Mouse (Mus musculus) neural tube, embryonic 11.5 days (tissue): ENCODE measurements around the gene Trub1. TPM values are rescaled to one million over a fixed set of nuclear protein-coding genes. Genes with fewer than 3 reads are reported as not detected.

Experiments used
- ATAC-seq: fragments of 200-750 bp; cut with Nextera tagmentation; 2 replicates; pipeline ENCODE4 v1.8.0; 2017; ENCODE audit warnings: moderate number of reproducible peaks, mild to moderate bottlenecking, moderate TSS enrichment, moderate library complexity; ENCODE audit not compliant: insufficient read depth, low FRiP score, low TSS enrichment
- DNase-seq: peaks from one replicate; pipeline ENCODE4 v3.0.0-alpha.2; 2015; ENCODE audit warnings: low spot score
- H3K27ac ChIP-seq: fragments of 300-500 bp; sonication (generic); 2 replicates; pipeline ENCODE4 v1.5.1; 2014; ENCODE audit warnings: low read depth, mild to moderate bottlenecking, low read length
- H3K27me3 ChIP-seq: fragments of 300-500 bp; sonication (generic); 2 replicates; pipeline ENCODE4 v1.6.1; 2014; ENCODE audit warnings: mild to moderate bottlenecking, low read length, mixed read lengths; ENCODE audit not compliant: control insufficient read depth, insufficient read depth
- H3K36me3 ChIP-seq: fragments of 300-500 bp; sonication (generic); 2 replicates; pipeline ENCODE4 v1.6.1; 2014; ENCODE audit warnings: mild to moderate bottlenecking, low read length, moderate library complexity, mixed read lengths; ENCODE audit not compliant: control insufficient read depth, insufficient read depth
- H3K4me1 ChIP-seq: fragments of 300-500 bp; sonication (generic); 2 replicates; pipeline ENCODE4 v1.6.1; 2014; ENCODE audit warnings: low read length, mixed read lengths; ENCODE audit not compliant: control insufficient read depth, insufficient read depth
- H3K4me2 ChIP-seq: fragments of 300-500 bp; sonication (generic); 2 replicates; pipeline ENCODE4 v1.6.1; 2014; ENCODE audit warnings: low read depth, mild to moderate bottlenecking, moderate library complexity
- H3K4me3 ChIP-seq: fragments of 300-500 bp; sonication (generic); 2 replicates; pipeline ENCODE4 v1.5.1; 2014; ENCODE audit warnings: low read depth, low read length
- H3K9ac ChIP-seq: fragments of 300-500 bp; sonication (generic); 2 replicates; pipeline ENCODE4 v1.6.1; 2014; ENCODE audit warnings: mild to moderate bottlenecking, low read length
- H3K9me3 ChIP-seq: fragments of 300-500 bp; sonication (generic); 2 replicates; pipeline ENCODE4 v1.6.1; 2016; ENCODE audit warnings: low read length; ENCODE audit not compliant: control insufficient read depth
- WGBS: fragments of 180-500 bp; shearing (Covaris S2); extraction: QIAGEN DNeasy Blood & Tissue Kit; methylation state at CpG from one replicate; pipeline ENCODE4 v1.1.7; 2014; 5-methylcytosine and 5-hydroxymethylcytosine counted together
- polyA plus RNA-seq: library from polyadenylated mRNA; unstranded; fragments of >200 nt; fragmentation: Nextera tagmentation; extraction: Ambion mirVana; gene quantifications from 2 replicates; pipeline ENCODE4 v1.2.1, GENCODE M21; 2014

Gene Trub1
- polyA plus RNA-seq, 1 experiment from 2014 or later = 19.0 TPM

GRCm38 (mm10) chr19:57498110-57498743, 45.5 kb downstream of the Trub1 start:
- ATAC-seq (no peak), DNase-seq (no peak)
- H3K36me3 ChIP-seq = no peaks in the 10 kb centered on the region
- no peaks in the 10 kb centered on the region for H3K9me3 ChIP-seq
- no peak overlapping the region for H3K4me3 ChIP-seq
- H3K4me1 ChIP-seq = no peaks in the 10 kb centered on the region
- H3K27ac ChIP-seq = no peak overlapping the region
- WGBS = 72% methylated on average over 10 of the region's 10 CpGs
- no peak overlapping the region for H3K4me2 ChIP-seq
- H3K9ac ChIP-seq = no peak overlapping the region
- H3K27me3 ChIP-seq = no peaks in the 10 kb centered on the region

DNA sequence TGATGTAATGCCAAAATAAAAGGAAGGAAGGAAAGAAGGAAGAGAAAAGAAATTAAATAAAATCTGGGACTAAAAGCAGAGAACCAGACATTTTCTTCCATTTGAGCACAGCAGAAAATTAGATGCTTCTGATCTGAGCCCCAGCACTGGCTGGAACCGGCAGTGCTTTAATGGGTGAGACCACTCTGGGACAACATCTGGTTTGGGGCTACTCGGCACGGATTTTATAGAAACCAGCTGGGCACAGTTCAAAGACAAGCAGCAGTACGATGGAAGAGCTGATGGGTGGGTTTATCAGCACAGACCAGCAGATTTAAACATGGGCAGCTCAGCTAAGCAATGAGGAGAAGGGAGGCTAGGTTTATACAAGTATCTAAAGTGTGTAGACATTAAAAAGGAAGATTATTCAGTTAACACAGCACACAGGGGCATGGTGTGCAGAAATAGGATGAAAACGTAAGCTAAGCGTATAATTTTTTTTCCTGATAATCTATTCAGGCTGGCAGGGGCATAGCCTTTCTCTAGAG, 46.2 kb downstream of the Trub1 start:
- no peaks in the 10 kb centered on the region for H3K36me3 ChIP-seq
- 53% methylated on average over 6 of the region's 6 CpGs for WGBS
- H3K4me1 ChIP-seq = no peaks in the 10 kb centered on the region
- ATAC-seq (no peak), DNase-seq (peak; percentile 20)
- H3K27ac ChIP-seq = no peak overlapping the region
- H3K9ac ChIP-seq = no peak overlapping the region
- H3K4me2 ChIP-seq = no peak overlapping the region
- H3K4me3 ChIP-seq = no peak overlapping the region
- H3K27me3 ChIP-seq = no peaks in the 10 kb centered on the region
- H3K9me3 ChIP-seq = no peaks in the 10 kb centered on the region

- Histone ChIP-seq H3K36me3 (no peaks in the 10 kb centered on the region), H3K4me1 (no peaks in the 10 kb centered on the region), H3K27ac (no peak overlapping the region), H3K4me2 (no peak overlapping the region), H3K9me3 (no peaks in the 10 kb centered on the region), H3K4me3 (no peak overlapping the region), H3K9ac (no peak overlapping the region), H3K27me3 (no peaks in the 10 kb centered on the region)
- ATAC-seq (no peak), DNase-seq (no peak)
- WGBS = 88% methylated on average over 5 of the region's 5 CpGs
Measured at GRCm38 (mm10) chr19:57500254-57500653, 47.5 kb downstream of the Trub1 start.

- DNase-seq (no peak), ATAC-seq (no peak)
- H3K9me3 ChIP-seq = no peaks in the 10 kb centered on the region
- H3K27ac ChIP-seq = no peak overlapping the region
- no peak overlapping the region for H3K9ac ChIP-seq
- 60% methylated on average over 6 of the region's 6 CpGs for WGBS
- H3K27me3 ChIP-seq = no peaks in the 10 kb centered on the region
- no peaks in the 10 kb centered on the region for H3K36me3 ChIP-seq
- H3K4me1 ChIP-seq = no peaks in the 10 kb centered on the region
- no peak overlapping the region for H3K4me3 ChIP-seq
- no peak overlapping the region for H3K4me2 ChIP-seq
Measured at GRCm38 (mm10) chr19:57503144-57503543, 50.4 kb downstream of the Trub1 start.

- H3K27me3 ChIP-seq = no peaks in the 10 kb centered on the region
- no peak overlapping the region for H3K9ac ChIP-seq
- H3K36me3 ChIP-seq = no peaks in the 10 kb centered on the region
- no peaks in the 10 kb centered on the region for H3K9me3 ChIP-seq
- H3K4me1 ChIP-seq = 0 out of 2 replicates have a peak, but pooled peaks cover 3% of the 10 kb centered on the region
- no peak overlapping the region for H3K4me2 ChIP-seq
- ATAC-seq (no peak), DNase-seq (no peak)
- H3K4me3 ChIP-seq = no peak overlapping the region
- WGBS = 75% methylated on average over 25 of the region's 25 CpGs
- no peak overlapping the region for H3K27ac ChIP-seq
Measured at GRCm38 (mm10) chr19:57505048-57505932, 52.6 kb downstream of the Trub1 start.

GRCm38 (mm10) chr19:57506591-57506990, 53.9 kb downstream of the Trub1 start:
- Histone ChIP-seq H3K4me1 (0 out of 2 replicates have a peak, but pooled peaks cover 3% of the 10 kb centered on the region), H3K9ac (no peak overlapping the region), H3K27me3 (no peaks in the 10 kb centered on the region), H3K4me2 (no peak overlapping the region), H3K4me3 (no peak overlapping the region), H3K27ac (no peak overlapping the region), H3K36me3 (no peaks in the 10 kb centered on the region), H3K9me3 (no peaks in the 10 kb centered on the region)
- no peak for ATAC-seq
- DNase-seq = no peak
- WGBS = 33% methylated on average over 5 of the region's 5 CpGs

- Histone ChIP-seq H3K4me2 (no peak overlapping the region), H3K36me3 (no peaks in the 10 kb centered on the region), H3K27ac (no peak overlapping the region), H3K4me3 (no peak overlapping the region), H3K9me3 (no peaks in the 10 kb centered on the region), H3K9ac (no peak overlapping the region), H3K27me3 (no peaks in the 10 kb centered on the region), H3K4me1 (0 out of 2 replicates have a peak, but pooled peaks cover 3% of the 10 kb centered on the region)
- 83% methylated on average over 11 of the region's 11 CpGs for WGBS
- DNase-seq (no peak), ATAC-seq (no peak)
Measured at GRCm38 (mm10) chr19:57508261-57508788, 55.6 kb downstream of the Trub1 start.

- 77% methylated on average over 14 of the region's 14 CpGs for WGBS
- DNase-seq (no peak), ATAC-seq (no peak)
- H3K27ac ChIP-seq = no peak overlapping the region
- H3K36me3 ChIP-seq = no peaks in the 10 kb centered on the region
- H3K9ac ChIP-seq = no peak overlapping the region
- H3K4me2 ChIP-seq = no peak overlapping the region
- no peak overlapping the region for H3K4me3 ChIP-seq
- H3K9me3 ChIP-seq = no peaks in the 10 kb centered on the region
- H3K27me3 ChIP-seq = no peaks in the 10 kb centered on the region
- H3K4me1 ChIP-seq = 0 out of 2 replicates have a peak, but pooled peaks cover 3% of the 10 kb centered on the region
Measured at GRCm38 (mm10) chr19:57509758-57510319, 57.1 kb downstream of the Trub1 start.
